Mouse (Mus musculus) kidney, adult 9 months (tissue): ENCODE results near the gene Hes6.

Experiments
- DNase-seq: peaks from one replicate; pipeline ENCODE4 v3.0.0; 2022

Hes6 gene

DNA sequence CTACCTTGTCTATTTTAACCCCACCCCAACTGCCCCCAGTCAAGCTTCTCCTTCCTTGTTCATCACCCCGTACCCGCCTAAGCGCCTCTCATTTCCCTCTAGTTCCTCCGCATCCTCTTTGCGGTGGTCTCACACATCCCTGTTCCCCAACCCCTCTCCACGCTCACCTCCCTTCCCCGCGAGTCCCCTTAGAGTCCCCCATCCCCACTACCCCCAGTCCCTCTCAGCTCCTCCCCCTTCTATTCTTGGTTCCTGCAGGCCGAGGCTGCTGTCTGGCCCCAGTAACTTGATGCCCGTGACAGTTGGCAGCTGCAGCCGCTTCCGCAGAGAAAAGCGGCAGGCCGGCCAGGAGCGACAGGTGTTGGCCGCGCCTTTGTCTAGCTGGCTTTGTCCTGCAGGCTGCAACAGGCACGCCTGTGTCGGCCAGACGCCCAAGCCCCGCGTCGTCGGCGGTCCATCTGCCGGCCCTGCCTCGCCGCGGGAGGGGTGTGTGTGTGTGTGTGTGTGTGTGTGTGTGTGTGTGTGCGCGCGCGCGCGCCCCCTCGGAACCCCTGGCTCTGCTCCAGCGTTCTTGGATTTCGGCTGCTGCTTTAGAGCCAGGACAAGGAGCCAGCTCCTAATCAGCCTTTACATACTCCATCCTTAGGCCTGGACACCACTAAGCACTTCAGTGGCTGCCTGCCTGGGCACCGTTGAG is at the start of gene Hes6:
TSS of gene Hes6 (minus strand) at position 141 of the 697 bp plus-strand sequence.
- DNase-seq = peak; percentile 69

- DNase-seq = peak; percentile 86
Observed at GRCm38 (mm10) chr1:91463336-91463995, 49.6 kb upstream of the Hes6 start.

DNA sequence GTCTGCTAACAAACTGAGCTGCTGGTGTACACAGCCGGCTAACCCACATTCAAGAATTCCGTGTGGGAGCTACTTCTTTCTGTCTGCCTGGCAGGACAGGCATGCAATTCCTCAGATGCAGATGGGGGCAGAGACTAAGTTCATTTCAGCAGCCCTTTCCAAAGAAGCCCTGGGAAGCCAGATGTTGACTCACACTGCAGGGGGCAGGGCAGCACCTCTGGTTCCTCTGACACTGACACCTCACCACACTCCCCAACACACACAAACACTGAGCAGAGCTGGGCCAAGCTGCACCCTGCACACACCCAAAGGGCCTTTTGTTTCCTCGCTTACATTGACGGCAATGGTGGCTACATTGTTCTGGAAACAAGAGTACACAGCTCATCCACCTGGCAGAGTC is 46.7 kb upstream of the Hes6 start:
- DNase-seq = peak; percentile 38

GRCm38 (mm10) chr1:91460069-91460468 is 46.2 kb upstream of the Hes6 start:
- DNase-seq = peak; percentile 54

DNA sequence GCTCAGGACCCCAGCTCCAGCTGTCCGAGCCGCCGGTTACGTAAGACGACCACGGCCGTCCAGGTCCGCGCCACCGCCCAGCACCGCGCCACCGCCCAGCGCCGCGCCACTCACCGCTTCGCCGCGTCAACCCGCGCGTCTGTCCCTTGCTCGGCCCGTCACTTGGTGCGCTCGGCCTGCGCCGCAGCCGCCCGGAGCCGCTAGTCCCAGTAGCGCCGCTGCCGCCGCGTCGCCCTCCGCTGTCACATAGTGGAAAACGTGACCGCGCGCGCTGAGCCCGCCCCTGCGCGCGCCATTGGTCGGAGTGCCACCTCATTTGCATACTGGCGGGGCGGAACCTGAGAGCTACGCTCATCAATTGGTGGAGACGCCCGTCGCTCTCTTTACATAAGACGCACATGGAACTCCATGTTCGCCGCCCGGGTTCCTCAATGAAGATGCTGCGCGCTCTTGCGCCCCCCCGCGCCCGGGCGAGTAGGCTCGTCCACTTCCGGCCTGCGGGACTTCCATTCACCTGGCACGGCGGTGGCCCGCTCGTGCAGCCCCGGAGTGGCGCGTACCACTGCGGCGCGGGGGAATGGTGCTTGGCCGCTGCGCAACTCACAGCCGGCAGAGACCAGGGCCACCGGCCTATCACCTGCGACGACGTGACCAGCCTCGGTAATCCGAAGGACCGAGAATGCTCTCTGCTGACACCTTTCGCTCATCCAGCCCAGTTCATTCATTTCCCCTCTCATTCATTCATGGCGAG is 45.4 kb upstream of the Hes6 start, which contains the start of gene Per2:
TSS of gene Per2 (minus strand) at position 266 of the 751 bp plus-strand sequence.
- DNase-seq = peak; percentile 100

GRCm38 (mm10) chr1:91458223-91458861 is 44.5 kb upstream of the Hes6 start:
- peak; percentile 72 for DNase-seq

DNA sequence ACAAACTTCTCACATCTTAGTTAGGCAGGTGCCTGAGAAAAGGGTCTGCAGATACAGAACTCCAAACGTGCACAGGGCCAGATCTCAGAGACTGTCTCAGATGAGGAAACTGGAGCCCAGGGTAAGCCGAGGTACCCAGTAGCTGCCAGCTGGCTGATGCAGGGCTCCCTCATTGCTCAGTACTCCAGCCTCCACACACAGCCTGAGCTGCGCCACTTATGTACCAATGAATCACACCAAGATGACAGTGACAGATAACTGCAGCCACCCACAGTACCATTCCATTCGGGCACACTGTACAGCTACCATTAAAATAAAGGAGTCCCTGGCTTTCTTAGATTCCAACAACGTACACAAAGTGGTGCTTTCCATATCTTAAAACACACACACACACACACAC is 43.9 kb upstream of the Hes6 start:
- peak; percentile 39 for DNase-seq

DNA sequence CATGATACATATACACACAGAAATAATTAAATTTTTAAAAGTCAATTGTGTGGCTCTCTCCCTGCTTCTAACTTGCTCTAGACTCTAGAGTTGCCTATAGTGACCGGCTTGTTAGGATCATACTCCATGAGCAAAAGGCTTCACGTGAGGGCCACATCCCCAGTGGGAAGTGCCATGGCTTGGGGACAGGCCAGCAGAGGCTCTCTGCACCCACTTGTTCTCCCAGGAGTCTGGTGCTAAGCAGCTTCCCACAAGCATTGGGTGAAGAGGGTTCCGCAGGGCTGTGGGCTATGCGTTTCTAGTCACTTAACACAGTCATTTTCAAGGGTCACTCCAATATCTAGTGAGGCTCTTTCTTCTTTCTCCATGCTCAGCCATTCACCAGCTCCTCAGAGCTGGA is 43.3 kb upstream of the Hes6 start:
- peak; percentile 38 for DNase-seq

GRCm38 (mm10) chr1:91456301-91456801 is 42.5 kb upstream of the Hes6 start:
- DNase-seq = peak; percentile 82

DNA sequence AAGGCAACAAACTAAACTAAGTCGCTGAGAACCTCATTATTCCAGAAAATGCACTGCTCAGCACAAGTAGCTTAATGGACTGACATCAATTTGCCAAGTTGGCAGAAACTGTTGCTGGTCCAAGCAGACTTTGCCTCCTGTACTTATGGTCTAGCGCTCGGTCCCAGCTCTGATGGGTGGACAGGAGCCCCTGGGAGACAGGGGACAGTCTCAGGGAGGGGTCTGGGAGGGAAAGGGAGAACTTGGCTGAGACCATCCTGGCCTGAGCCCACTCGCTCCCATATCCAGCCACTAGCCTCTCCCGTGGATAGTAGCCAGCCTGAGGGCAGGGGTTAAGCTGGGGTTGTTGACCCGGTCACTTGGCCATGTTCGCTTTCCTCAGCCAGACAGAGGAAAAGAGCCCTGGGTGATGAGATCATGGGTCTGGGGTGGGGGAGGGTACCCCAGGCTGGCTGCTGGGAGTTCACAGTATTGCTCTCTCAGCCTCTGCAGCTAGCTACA is 41.9 kb upstream of the Hes6 start:
- DNase-seq = peak; percentile 94

DNA sequence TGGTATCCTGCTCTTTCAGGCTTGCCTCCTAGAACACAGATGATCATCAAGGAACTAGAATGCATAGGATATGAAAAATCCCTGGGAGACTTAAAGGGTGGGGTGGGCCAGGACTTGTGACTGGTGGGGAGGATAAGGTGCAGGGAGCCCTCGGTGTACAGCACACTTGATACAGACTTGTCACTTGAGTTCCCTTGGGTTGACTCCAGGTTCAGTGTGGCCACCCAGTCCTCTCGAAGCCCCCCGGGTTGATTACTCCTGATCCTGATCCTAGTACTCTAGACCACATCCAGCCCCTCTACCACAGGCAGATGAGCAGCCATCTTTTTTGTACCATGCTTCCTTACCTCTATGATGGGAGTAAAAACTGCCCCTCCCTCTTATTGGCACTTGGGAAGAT is 41.1 kb upstream of the Hes6 start:
- DNase-seq = peak; percentile 31

DNA sequence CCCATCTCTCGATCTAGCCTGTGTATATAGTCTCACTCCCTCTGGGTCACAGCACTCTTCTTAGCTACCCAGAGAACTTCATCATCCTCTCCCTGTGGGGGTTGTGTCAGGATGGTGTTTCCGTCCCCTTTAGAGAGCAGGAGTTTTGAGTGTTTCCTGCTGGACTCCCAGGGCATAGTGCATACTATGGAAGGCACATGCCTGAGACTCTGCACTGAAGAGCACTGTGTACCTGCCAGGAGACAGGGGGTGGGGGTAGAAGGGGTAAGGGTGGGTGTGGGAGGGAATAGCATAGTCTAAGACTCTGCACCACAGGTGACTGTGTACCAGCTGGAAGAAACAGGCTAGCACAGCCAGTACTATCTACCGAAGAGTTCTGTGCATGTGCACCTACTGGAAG is 40.5 kb upstream of the Hes6 start:
- DNase-seq = peak; percentile 66

DNA sequence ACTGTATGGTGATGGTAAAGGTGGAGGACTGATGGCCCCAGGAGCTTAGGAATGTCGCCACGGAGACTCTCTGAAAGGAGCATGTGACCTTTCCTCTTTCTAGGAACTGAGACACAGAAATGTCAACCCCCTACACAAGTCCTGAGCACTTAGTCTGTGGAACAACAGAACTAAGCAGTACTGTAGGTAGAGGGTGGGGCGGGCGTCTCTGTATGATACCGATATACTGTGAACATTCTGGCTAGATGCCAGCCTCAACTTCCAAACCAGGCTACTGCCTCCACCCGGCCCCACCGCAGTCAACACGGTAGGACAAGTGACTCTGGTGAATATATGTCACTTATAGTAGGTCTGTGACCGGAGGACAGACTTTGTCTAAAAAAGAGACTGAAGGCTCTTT is 40.1 kb upstream of the Hes6 start:
- no peak for DNase-seq

GRCm38 (mm10) chr1:91451547-91452084 is 37.8 kb upstream of the Hes6 start:
- peak; percentile 55 for DNase-seq

GRCm38 (mm10) chr1:91450851-91451250 is 37.0 kb upstream of the Hes6 start:
- DNase-seq = no peak

DNA sequence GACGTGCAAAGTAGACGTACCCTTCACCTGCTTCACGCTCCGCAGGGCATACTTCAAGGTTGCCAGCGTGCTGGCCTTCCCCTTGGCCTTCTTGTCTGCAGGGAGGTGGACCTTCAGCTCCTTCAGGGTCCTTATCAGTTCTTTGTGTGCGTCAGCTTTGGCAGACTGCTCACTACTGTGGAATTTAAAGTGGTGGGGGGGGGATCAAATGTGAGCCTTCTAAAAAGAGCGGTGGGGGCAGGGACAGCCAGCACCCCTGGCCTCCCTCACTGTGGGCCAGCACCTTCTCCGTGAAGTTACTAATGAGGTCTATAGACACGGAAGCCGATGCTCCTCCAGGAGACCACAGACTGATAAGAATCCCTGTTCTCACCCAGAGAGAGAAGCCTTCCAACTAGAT is 34.9 kb upstream of the Hes6 start:
- DNase-seq = no peak

- DNase-seq = no peak
Observed at GRCm38 (mm10) chr1:91446511-91446910, 32.7 kb upstream of the Hes6 start.

- DNase-seq = peak; percentile 98
Observed at GRCm38 (mm10) chr1:91446060-91446459, 32.2 kb upstream of the Hes6 start.

- DNase-seq = no peak
Observed at GRCm38 (mm10) chr1:91444841-91445830, 31.3 kb upstream of the Hes6 start.

GRCm38 (mm10) chr1:91442350-91442990 is 28.6 kb upstream of the Hes6 start:
- peak; percentile 92 for DNase-seq

DNA sequence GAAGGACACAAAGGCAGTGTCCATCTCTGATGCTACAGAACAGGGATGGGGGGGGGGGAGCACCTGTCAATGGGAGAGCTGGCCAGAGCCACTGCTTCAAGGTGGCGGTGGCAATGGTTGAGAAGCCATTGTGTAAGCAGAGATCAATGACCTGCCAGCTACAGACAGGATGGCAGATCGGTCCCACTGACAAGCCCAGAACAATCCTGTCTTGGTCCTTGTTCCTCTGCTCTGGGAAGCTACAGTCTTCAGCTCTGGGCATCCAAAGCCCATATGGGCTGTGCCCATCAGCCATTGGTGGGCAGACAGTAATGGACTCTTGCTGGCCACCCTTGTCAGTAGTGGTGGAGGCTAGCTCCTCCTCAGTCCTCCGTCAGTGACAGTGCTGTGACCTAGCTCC is 28.0 kb upstream of the Hes6 start:
- no peak for DNase-seq
